Mouse (Mus musculus) liver, postnatal 0 days (tissue): ENCODE data around the gene Fpr1. TPM values are rescaled to one million over a fixed set of nuclear protein-coding genes. Genes with fewer than 3 reads are reported as not detected.

ENCODE experiments used
- ATAC-seq: fragments of 200-750 bp; cut with Nextera tagmentation; 2 replicates; pipeline ENCODE4 v1.8.0; 2017; ENCODE audit warnings: mild to moderate bottlenecking, moderate library complexity
- DNase-seq: peaks from one replicate; pipeline ENCODE4 v3.0.0-alpha.2; 2016
- H3K27ac ChIP-seq: fragments of 300-500 bp; sonication (generic); 2 replicates; pipeline ENCODE4 v1.5.1; 2014; ENCODE audit warnings: antibody characterized with exemption, moderate library complexity, mild to moderate bottlenecking, low read depth
- H3K27me3 ChIP-seq: fragments of 300-500 bp; sonication (generic); 2 replicates; pipeline ENCODE4 v1.6.1; 2014; ENCODE audit warnings: low read length, control low read depth, mixed read lengths; ENCODE audit not compliant: insufficient read depth
- H3K36me3 ChIP-seq: fragments of 300-500 bp; sonication (generic); replicated peaks from 2 replicates; pipeline ENCODE4 v1.6.1; 2014; ENCODE audit warnings: mild to moderate bottlenecking, control low read depth, low read length, moderate library complexity, mixed read lengths; ENCODE audit not compliant: insufficient read depth
- H3K4me1 ChIP-seq: fragments of 300-500 bp; sonication (generic); 2 replicates; pipeline ENCODE4 v1.6.1; 2014; ENCODE audit warnings: antibody characterized with exemption, mild to moderate bottlenecking, control low read depth; ENCODE audit not compliant: insufficient read depth
- H3K4me2 ChIP-seq: fragments of 300-500 bp; sonication (generic); 2 replicates; pipeline ENCODE4 v1.6.1; 2014; ENCODE audit warnings: low read depth, mild to moderate bottlenecking, low read length, moderate library complexity, mixed read lengths
- H3K4me3 ChIP-seq: fragments of 300-500 bp; sonication (generic); 2 replicates; pipeline ENCODE4 v1.5.1; 2014; ENCODE audit warnings: low read depth, low read length
- H3K9ac ChIP-seq: fragments of 300-500 bp; sonication (generic); replicated peaks from 2 replicates; pipeline ENCODE4 v1.6.1; 2014; ENCODE audit warnings: mild to moderate bottlenecking, moderate library complexity
- H3K9me3 ChIP-seq: fragments of 300-500 bp; sonication (generic); 2 replicates; pipeline ENCODE4 v1.6.1; 2016; ENCODE audit warnings: mild to moderate bottlenecking, control low read depth, low read length, mixed read lengths
- CTCF ChIP-seq: sonication (generic); IDR thresholded peaks from 2 replicates; pipeline ENCODE4 v1.5.1; 2016; ENCODE audit warnings: antibody characterized with exemption, low read depth
- EP300 ChIP-seq: IDR thresholded peaks from 2 replicates; pipeline ENCODE4 v1.6.1; 2016; ENCODE audit warnings: antibody characterized with exemption, low read depth, mild to moderate bottlenecking
- WGBS: fragments of 180-500 bp; shearing (Covaris S2); extraction: QIAGEN DNeasy Blood & Tissue Kit; methylation state at CpG from one replicate; pipeline ENCODE4 v1.1.7; 2014; ENCODE audit not compliant: insufficient replicate concordance; 5-methylcytosine and 5-hydroxymethylcytosine counted together
- polyA plus RNA-seq: library from polyadenylated mRNA; unstranded; fragments of >200 nt; fragmentation: Nextera tagmentation; extraction: Ambion mirVana; gene quantifications from 2 replicates; pipeline ENCODE4 v1.2.1, GENCODE M21; 2015

Gene Fpr1
- polyA plus RNA-seq, 1 experiment from 2014 or later: 13.7 TPM

DNA sequence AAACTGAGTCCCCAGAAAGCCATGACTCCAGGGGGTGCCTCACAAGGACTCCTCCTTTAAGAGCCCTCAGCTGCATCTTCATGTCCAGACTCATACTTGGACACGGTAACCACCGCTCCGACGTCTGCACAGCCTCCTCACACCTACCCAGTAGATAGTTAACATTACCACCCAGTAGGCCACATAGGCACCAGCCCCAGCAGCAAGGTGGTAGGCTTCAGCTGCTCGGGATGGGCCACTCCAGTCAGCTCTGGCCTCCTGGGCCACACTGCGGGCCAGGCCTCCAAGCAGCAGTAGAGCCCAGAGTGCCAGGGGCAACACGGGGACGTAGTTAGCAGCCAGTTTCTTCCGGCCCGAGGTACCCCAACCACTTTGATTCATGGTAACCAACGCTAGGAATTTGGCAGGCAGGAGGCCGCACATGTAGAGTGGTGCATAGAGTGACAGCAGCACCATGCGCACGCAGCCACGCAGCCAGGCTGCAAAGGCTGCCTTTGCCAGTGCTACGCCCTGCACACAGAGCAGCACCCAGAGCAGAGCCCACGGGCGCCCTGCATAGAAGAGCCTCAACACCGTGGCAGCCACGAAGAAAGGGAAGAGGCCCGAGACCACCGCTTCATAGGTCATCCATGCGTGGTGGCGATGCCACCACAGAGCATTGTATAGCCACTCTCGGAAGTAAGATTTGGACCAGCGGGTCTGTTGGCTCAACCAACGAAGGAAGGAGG lies 40.0 kb downstream of the Fpr1 start:
- no peak overlapping the region for H3K9ac ChIP-seq
- H3K4me2 ChIP-seq: no peak overlapping the region
- ATAC-seq: no peak
- 72% methylated on average over 27 of the region's 27 CpGs for WGBS
- H3K36me3 ChIP-seq: 0 out of 2 replicates have a peak, but pooled peaks cover 2% of the 10 kb centered on the region
- DNase-seq: no peak
- H3K4me3 ChIP-seq: no peak overlapping the region
- H3K4me1 ChIP-seq: peaks cover 4% of the 10 kb centered on the region
- no peak overlapping the region for H3K27ac ChIP-seq
- H3K9me3 ChIP-seq: no peaks in the 10 kb centered on the region
- TF ChIP-seq EP300: no peak
- TF ChIP-seq CTCF: no peak
- H3K27me3 ChIP-seq: 0 out of 2 replicates have a peak, but pooled peaks cover 5% of the 10 kb centered on the region

DNA sequence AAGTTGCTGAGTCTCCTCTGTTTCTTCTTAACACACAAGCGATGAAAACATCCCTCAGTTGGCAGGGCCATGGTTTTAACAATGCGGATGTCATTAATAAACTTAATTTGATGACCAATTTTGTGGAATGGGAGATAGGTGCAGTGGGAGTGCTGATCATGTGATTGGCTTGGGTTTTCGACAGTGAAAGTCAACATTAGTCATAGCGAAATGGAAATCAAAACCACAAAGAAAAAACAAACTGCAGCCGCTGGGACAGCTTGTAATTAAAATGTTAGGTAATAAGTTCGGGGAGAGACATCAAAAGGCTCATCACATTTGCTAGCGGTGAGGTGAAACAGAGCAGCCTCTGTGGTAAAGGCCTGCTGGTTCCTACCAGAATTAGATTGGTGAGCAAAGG lies 42.9 kb downstream of the Fpr1 start:
- peaks cover 10% of the 10 kb centered on the region for H3K4me1 ChIP-seq
- no peaks in the 10 kb centered on the region for H3K27me3 ChIP-seq
- 84% methylated on average over 7 of the region's 7 CpGs for WGBS
- ATAC-seq (no peak), DNase-seq (no peak)
- H3K36me3 ChIP-seq: 0 out of 2 replicates have a peak, but pooled peaks cover 2% of the 10 kb centered on the region
- TF ChIP-seq EP300: no peak
- TF ChIP-seq CTCF: no peak
- H3K4me2 ChIP-seq: no peak overlapping the region
- H3K4me3 ChIP-seq: no peak overlapping the region
- no peak overlapping the region for H3K27ac ChIP-seq
- H3K9ac ChIP-seq: no peak overlapping the region
- no peaks in the 10 kb centered on the region for H3K9me3 ChIP-seq

DNA sequence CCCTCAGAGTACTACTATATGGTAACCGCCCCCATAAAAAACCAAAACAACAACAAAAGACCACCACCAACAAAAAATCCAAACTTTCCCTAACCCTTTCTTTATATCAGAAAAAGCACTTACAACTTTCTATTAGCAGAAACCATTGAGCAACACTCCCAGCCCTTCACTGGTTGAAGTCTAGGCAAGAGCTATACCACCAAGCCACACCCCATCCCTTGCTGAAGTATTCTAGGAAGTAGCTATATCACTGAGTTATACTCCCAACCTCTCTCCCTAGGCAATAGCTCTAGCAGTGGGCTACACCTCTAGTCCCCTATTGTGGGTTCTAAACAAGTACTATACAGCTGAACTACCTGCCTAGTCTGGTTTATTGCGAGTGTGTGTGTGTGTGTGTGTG lies 44.5 kb downstream of the Fpr1 start:
- H3K4me2 ChIP-seq: peak overlapping the region; percentile 79; the same call in 1 of the 2 replicates
- H3K9ac ChIP-seq: no peak overlapping the region
- TF ChIP-seq EP300 (no peak), CTCF (no peak)
- no peak overlapping the region for H3K4me3 ChIP-seq
- 0 out of 2 replicates have a peak, but pooled peaks cover 2% of the 10 kb centered on the region for H3K36me3 ChIP-seq
- 92% methylated on average over 2 of the region's 2 CpGs for WGBS
- H3K4me1 ChIP-seq: peaks cover 12% of the 10 kb centered on the region
- DNase-seq (no peak), ATAC-seq (no peak)
- H3K27ac ChIP-seq: no peak overlapping the region
- no peaks in the 10 kb centered on the region for H3K9me3 ChIP-seq
- H3K27me3 ChIP-seq: no peaks in the 10 kb centered on the region

DNA sequence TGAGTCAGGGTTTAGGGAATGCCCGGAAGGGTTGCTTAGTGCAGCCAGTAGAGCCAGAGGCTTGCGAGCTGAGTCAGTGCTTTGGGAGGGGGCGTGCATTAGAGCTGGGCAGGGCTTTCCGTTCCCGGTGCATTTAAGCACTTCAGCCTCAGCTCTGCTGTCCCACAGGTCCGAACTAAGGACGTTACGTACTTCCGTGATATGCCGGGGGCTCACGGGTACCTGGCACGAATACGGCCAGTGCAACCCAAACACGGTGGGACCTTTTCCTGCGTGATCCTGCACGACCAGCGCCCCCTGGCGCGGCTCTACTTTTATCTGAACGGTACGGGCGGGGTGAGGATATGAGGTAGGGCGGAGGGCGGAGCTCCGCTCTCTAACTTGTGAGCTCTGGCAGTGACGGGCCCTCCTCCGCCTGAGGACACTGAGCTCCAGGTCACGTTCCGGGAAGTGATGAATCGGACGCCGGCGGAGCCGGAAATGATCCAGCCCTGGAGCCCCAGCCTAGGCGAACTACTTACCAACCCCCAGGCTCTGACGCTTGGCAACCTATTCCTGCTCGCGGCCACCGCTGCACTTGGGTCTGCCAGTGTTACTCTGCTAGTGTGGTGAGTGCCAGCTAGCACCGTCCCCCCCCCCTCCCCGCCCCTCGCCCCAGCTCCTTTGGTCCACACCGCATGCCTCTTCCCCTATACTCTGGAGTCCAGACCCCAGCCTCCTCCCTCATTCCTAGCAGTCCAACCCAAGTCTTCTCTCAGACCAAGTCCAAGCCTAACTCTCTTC lies 45.6 kb downstream of the Fpr1 start:
- H3K4me3 ChIP-seq: peak overlapping the region; percentile 65
- 0 out of 2 replicates have a peak, but pooled peaks cover 2% of the 10 kb centered on the region for H3K36me3 ChIP-seq
- peak; percentile 99 for ATAC-seq
- peak overlapping the region; percentile 88 for H3K27ac ChIP-seq
- DNase-seq: peak; percentile 92
- WGBS: 1% methylated on average over 39 of the region's 43 CpGs
- no peaks in the 10 kb centered on the region for H3K9me3 ChIP-seq
- H3K9ac ChIP-seq: peak overlapping the region; percentile 74
- H3K4me1 ChIP-seq: peaks cover 12% of the 10 kb centered on the region
- H3K4me2 ChIP-seq: peak overlapping the region; percentile 79
- TF ChIP-seq EP300: 0 out of 2 replicates have a peak, but pooled peaks have one; percentile 39
- TF ChIP-seq CTCF: peak; percentile 88
- no peaks in the 10 kb centered on the region for H3K27me3 ChIP-seq

DNA sequence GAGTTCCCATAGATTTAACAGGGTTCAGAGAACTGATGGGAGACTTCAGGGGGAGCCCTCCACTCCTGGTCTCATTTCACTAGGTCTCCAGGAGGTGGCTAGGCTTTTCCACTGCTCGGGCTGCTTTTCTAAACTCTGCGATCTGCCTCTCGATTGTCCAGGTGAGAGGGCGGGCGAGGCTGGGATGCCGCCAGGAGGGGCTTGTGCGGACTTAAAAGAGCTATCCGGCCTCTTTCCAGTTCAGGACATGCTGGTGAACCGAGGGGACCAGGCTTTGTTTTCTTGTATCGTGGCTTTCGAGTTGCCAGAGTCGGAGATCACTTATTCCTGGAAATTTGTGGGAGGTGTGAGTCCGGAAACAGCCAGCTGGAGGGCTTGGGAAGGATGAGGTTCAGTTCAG lies 46.3 kb downstream of the Fpr1 start:
- Histone ChIP-seq H3K4me1 (peaks cover 12% of the 10 kb centered on the region), H3K9me3 (no peaks in the 10 kb centered on the region), H3K4me3 (peak overlapping the region; percentile 65), H3K27ac (peak overlapping the region; percentile 88), H3K36me3 (0 out of 2 replicates have a peak, but pooled peaks cover 2% of the 10 kb centered on the region), H3K4me2 (peak overlapping the region; percentile 79), H3K27me3 (no peaks in the 10 kb centered on the region), H3K9ac (no peak overlapping the region; the same call in 1 of the 2 replicates)
- TF ChIP-seq EP300 (no peak), CTCF (0 out of 2 replicates have a peak, but pooled peaks have one; percentile 3)
- no peak for DNase-seq
- ATAC-seq: no peak
- 20% methylated on average over 13 of the region's 13 CpGs for WGBS

DNA sequence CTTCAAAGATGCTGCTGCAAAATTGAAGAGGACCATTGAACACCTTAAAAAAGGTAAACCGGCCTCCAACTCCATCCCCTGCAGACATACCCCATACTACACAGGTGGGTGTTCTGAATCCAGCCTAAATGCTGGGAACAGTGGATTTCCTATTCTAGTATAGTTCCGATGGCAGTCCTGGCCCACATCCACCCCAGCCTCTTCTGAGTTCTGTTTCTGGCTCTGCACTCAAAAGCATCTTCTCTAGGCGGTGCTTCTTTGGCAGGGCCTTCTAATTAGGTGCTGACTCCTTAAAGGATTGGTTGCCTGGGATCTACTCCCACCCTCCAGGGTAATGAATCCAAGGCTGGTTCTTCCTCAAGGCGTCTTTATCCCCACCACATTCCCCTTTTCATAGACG lies 47.6 kb downstream of the Fpr1 start:
- DNase-seq (no peak), ATAC-seq (no peak)
- H3K4me2 ChIP-seq: no peak overlapping the region
- peaks cover 12% of the 10 kb centered on the region for H3K4me1 ChIP-seq
- TF ChIP-seq CTCF (no peak), EP300 (no peak)
- H3K27me3 ChIP-seq: no peaks in the 10 kb centered on the region
- H3K4me3 ChIP-seq: no peak overlapping the region
- no peak overlapping the region for H3K27ac ChIP-seq
- no peaks in the 10 kb centered on the region for H3K9me3 ChIP-seq
- H3K36me3 ChIP-seq: 0 out of 2 replicates have a peak, but pooled peaks cover 2% of the 10 kb centered on the region
- WGBS: 76% methylated on average over 5 of the region's 5 CpGs
- H3K9ac ChIP-seq: no peak overlapping the region
